Mouse (Mus musculus) embryonic facial prominence, embryonic 10.5 days (tissue): ENCODE measurements around the gene Rars2. TPM values are rescaled to one million over a fixed set of nuclear protein-coding genes. Genes with fewer than 3 reads are reported as not detected.
"Not testable (repeated sequence)": the region's sequence is repeated elsewhere in the genome, so short reads cannot be mapped to it uniquely, and the experiment has no call there.

Experiments used
- DNase-seq: peaks from one replicate; pipeline ENCODE4 v3.0.0-alpha.2; 2017; ENCODE audit warnings: low spot score
- H3K27ac ChIP-seq: fragments of 300-500 bp; sonication (generic); replicated peaks from 2 replicates; pipeline ENCODE4 v1.5.1; 2016; ENCODE audit warnings: mild to moderate bottlenecking
- H3K27me3 ChIP-seq: fragments of 300-500 bp; sonication (generic); replicated peaks from 2 replicates; pipeline ENCODE4 v1.6.1; 2016; ENCODE audit warnings: low read depth, mild to moderate bottlenecking; ENCODE audit not compliant: poor library complexity, severe bottlenecking
- H3K36me3 ChIP-seq: fragments of 300-500 bp; sonication (generic); replicated peaks from 2 replicates; pipeline ENCODE4 v1.6.1; 2016; ENCODE audit warnings: mild to moderate bottlenecking, moderate library complexity
- H3K4me1 ChIP-seq: fragments of 300-500 bp; sonication (generic); 2 replicates; pipeline ENCODE4 v1.6.1; 2016
- H3K4me3 ChIP-seq: fragments of 300-500 bp; sonication (generic); 2 replicates; pipeline ENCODE4 v1.5.1; 2016; ENCODE audit warnings: mild to moderate bottlenecking, moderate library complexity
- H3K9me3 ChIP-seq: fragments of 300-500 bp; sonication (generic); 2 replicates; pipeline ENCODE4 v1.6.1; 2016; ENCODE audit warnings: mild to moderate bottlenecking
- WGBS: fragments of 180-500 bp; shearing (Covaris S2); methylation state at CpG from one replicate; pipeline ENCODE4 v1.1.7; 2016; 5-methylcytosine and 5-hydroxymethylcytosine counted together
- polyA plus RNA-seq: library from polyadenylated mRNA; unstranded; fragments of >200 nt; fragmentation: Nextera tagmentation; extraction: Ambion mirVana; gene quantifications from 2 replicates; pipeline ENCODE4 v1.2.1, GENCODE M21; 2016

Gene Rars2
- 74.5 and 78.1 TPM in 2 replicates for polyA plus RNA-seq

- Histone ChIP-seq H3K36me3 (peaks cover 15% of the 10 kb centered on the region), H3K27me3 (no peaks in the 10 kb centered on the region), H3K4me1 (peaks cover 18% of the 10 kb centered on the region), H3K27ac (peak within 1 kb of the TSS; percentile 91), H3K4me3 (peak within 1 kb of the TSS; percentile 87), H3K9me3 (no peaks in the 10 kb centered on the region)
- under 1% methylated on average over 42 of the region's 42 CpGs for WGBS
- peak; percentile 93 for DNase-seq
These were observed at the start of gene Rars2, which contains the start of gene Orc3 for GRCm38 (mm10) chr4:34614630-34615094. Gene Rars2, plus strand, starts transcription at chr4:34614957. Gene Orc3, minus strand, starts transcription at chr4:34614944.

GRCm38 (mm10) chr4:34566226-34566625, 48.5 kb upstream of the Rars2 start:
- Histone ChIP-seq H3K4me3 (no peak overlapping the region), H3K9me3 (no peaks in the 10 kb centered on the region), H3K27ac (no peak overlapping the region), H3K36me3 (peaks cover 91% of the 10 kb centered on the region), H3K27me3 (no peaks in the 10 kb centered on the region), H3K4me1 (no peaks in the 10 kb centered on the region)
- DNase-seq, result no peak
- 92% methylated on average over 6 of the region's 6 CpGs for WGBS

GRCm38 (mm10) chr4:34572876-34573275, 41.9 kb upstream of the Rars2 start:
- Histone ChIP-seq H3K4me1 (no peaks in the 10 kb centered on the region), H3K36me3 (peaks cover 99% of the 10 kb centered on the region), H3K4me3 (no peak overlapping the region), H3K27me3 (no peaks in the 10 kb centered on the region), H3K9me3 (no peaks in the 10 kb centered on the region), H3K27ac (no peak overlapping the region)
- no peak for DNase-seq
- WGBS, result 84% methylated on average over 2 of the region's 2 CpGs

- WGBS, result 95% methylated on average over 2 of the region's 2 CpGs
- DNase-seq, result no peak
- Histone ChIP-seq H3K27ac (no peak overlapping the region), H3K4me1 (no peaks in the 10 kb centered on the region), H3K4me3 (no peak overlapping the region), H3K27me3 (no peaks in the 10 kb centered on the region), H3K9me3 (no peaks in the 10 kb centered on the region), H3K36me3 (peaks cover 98% of the 10 kb centered on the region)
These were observed 37.7 kb upstream of the Rars2 start for GRCm38 (mm10) chr4:34577028-34577427.

GRCm38 (mm10) chr4:34579215-34579614, 35.5 kb upstream of the Rars2 start:
- WGBS, result 88% methylated on average over 1 of the region's 1 CpGs
- no peaks in the 10 kb centered on the region for H3K27me3 ChIP-seq
- DNase-seq, result no peak
- H3K4me3 ChIP-seq, result no peak overlapping the region
- H3K4me1 ChIP-seq, result no peaks in the 10 kb centered on the region
- peaks cover 98% of the 10 kb centered on the region for H3K36me3 ChIP-seq
- H3K27ac ChIP-seq, result no peak overlapping the region
- H3K9me3 ChIP-seq, result no peaks in the 10 kb centered on the region

GRCm38 (mm10) chr4:34581489-34581888, 33.3 kb upstream of the Rars2 start:
- H3K4me3 ChIP-seq, H3K4me1 ChIP-seq, DNase-seq, H3K27me3 ChIP-seq, H3K9me3 ChIP-seq, H3K27ac ChIP-seq: not testable (repeated sequence)
- 89% methylated on average over 1 of the region's 1 CpGs for WGBS
- peaks cover 91% of the 10 kb centered on the region for H3K36me3 ChIP-seq

- DNase-seq, result no peak
- Histone ChIP-seq H3K27ac (no peak overlapping the region), H3K36me3 (peaks cover 89% of the 10 kb centered on the region), H3K4me3 (no peak overlapping the region), H3K27me3 (no peaks in the 10 kb centered on the region), H3K4me1 (no peaks in the 10 kb centered on the region), H3K9me3 (no peaks in the 10 kb centered on the region)
- WGBS, result 85% methylated on average over 7 of the region's 7 CpGs
These were observed 32.8 kb upstream of the Rars2 start for GRCm38 (mm10) chr4:34581990-34582389.

- Histone ChIP-seq H3K36me3 (peaks cover 89% of the 10 kb centered on the region), H3K27me3 (no peaks in the 10 kb centered on the region), H3K4me1 (no peaks in the 10 kb centered on the region), H3K27ac (no peak overlapping the region), H3K9me3 (no peaks in the 10 kb centered on the region), H3K4me3 (no peak overlapping the region)
- no peak for DNase-seq
- 81% methylated on average over 5 of the region's 5 CpGs for WGBS
These were observed 32.3 kb upstream of the Rars2 start for GRCm38 (mm10) chr4:34582476-34582875.

GRCm38 (mm10) chr4:34583427-34583826, 31.3 kb upstream of the Rars2 start:
- DNase-seq, result no peak
- Histone ChIP-seq H3K4me3 (no peak overlapping the region), H3K36me3 (peaks cover 81% of the 10 kb centered on the region), H3K27me3 (no peaks in the 10 kb centered on the region), H3K9me3 (no peaks in the 10 kb centered on the region), H3K27ac (no peak overlapping the region), H3K4me1 (no peaks in the 10 kb centered on the region)
- 90% methylated on average over 3 of the region's 3 CpGs for WGBS

- Histone ChIP-seq H3K27ac (no peak overlapping the region), H3K4me3 (no peak overlapping the region), H3K4me1 (no peaks in the 10 kb centered on the region), H3K9me3 (no peaks in the 10 kb centered on the region), H3K27me3 (no peaks in the 10 kb centered on the region), H3K36me3 (peaks cover 74% of the 10 kb centered on the region)
- DNase-seq, result no peak
- WGBS, result 85% methylated on average over 7 of the region's 7 CpGs
These were observed 29.7 kb upstream of the Rars2 start for GRCm38 (mm10) chr4:34584871-34585607.

GRCm38 (mm10) chr4:34603123-34603522, 11.6 kb upstream of the Rars2 start:
- peaks cover 88% of the 10 kb centered on the region for H3K36me3 ChIP-seq
- H3K27me3 ChIP-seq, result no peaks in the 10 kb centered on the region

GRCm38 (mm10) chr4:34606658-34607057, 8.1 kb upstream of the Rars2 start:
- peaks cover 84% of the 10 kb centered on the region for H3K36me3 ChIP-seq

More at GRCm38 (mm10) chr4:34603123-34603522, 11.6 kb upstream of the Rars2 start:
- Histone ChIP-seq H3K4me3 (no peak overlapping the region), H3K4me1 (no peaks in the 10 kb centered on the region), H3K9me3 (no peaks in the 10 kb centered on the region), H3K27ac (no peak overlapping the region)
- no peak for DNase-seq
- 93% methylated on average over 6 of the region's 6 CpGs for WGBS

GRCm38 (mm10) chr4:34613571-34614145, 1.1 kb upstream of the Rars2 start:
- Histone ChIP-seq H3K36me3 (peaks cover 25% of the 10 kb centered on the region), H3K9me3 (no peaks in the 10 kb centered on the region), H3K27me3 (no peaks in the 10 kb centered on the region), H3K27ac (no peak overlapping the region), H3K4me3 (peak overlapping the region; percentile 87), H3K4me1 (peaks cover 18% of the 10 kb centered on the region)
- no peak for DNase-seq
- 78% methylated on average over 6 of the region's 6 CpGs for WGBS

More at GRCm38 (mm10) chr4:34606658-34607057, 8.1 kb upstream of the Rars2 start:
- no peak overlapping the region for H3K27ac ChIP-seq
- no peak overlapping the region for H3K4me3 ChIP-seq
- no peaks in the 10 kb centered on the region for H3K9me3 ChIP-seq
- H3K4me1 ChIP-seq, result no peaks in the 10 kb centered on the region
- no peaks in the 10 kb centered on the region for H3K27me3 ChIP-seq
- DNase-seq, result no peak
- 96% methylated on average over 10 of the region's 10 CpGs for WGBS
